12 mouse cellular contexts compared by ENCODE assay signal in genomic region chr19:36129643-36130042, GRCm38 (mm10). TPM values are rescaled to one million over a fixed set of nuclear protein-coding genes. Genes with fewer than 3 reads are reported as not detected.
A peak's percentile ranks its signal among the peaks of the same experiment; 100 is the strongest.
DNase-seq lines count a peak whose midpoint lies in the region; ATAC-seq lines count a peak whose summit lies in the region.
"Had no signal": no experiment of that assay in that cellular context is flagged by ENCODE, and none has a peak within 500 bp of the region (broad histone marks: within the 10 kb centered on the region; RNA-seq: fewer than 3 reads in every experiment).

No protein-coding gene starts in this region.

- H3K9me3 ChIP-seq in intestine, embryonic 15.5 days: no peaks in the 10 kb centered on the region
- H3K9me3 ChIP-seq in hindbrain, embryonic 16.5 days (ENCODE audit: control insufficient read depth, low read length): no peaks in the 10 kb centered on the region
- H3K9me3 ChIP-seq: hindbrain, embryonic 13.5 days; limb, embryonic 15.5 days; neural tube, embryonic 15.5 days had no signal

- H3K4me3 ChIP-seq in intestine, embryonic 15.5 days (replicated peaks): no peak overlapping the region
- no peak overlapping the region for H3K4me3 ChIP-seq in hindbrain, embryonic 16.5 days (ENCODE audit: low read length)
- H3K4me3 ChIP-seq: hindbrain, embryonic 13.5 days; limb, embryonic 15.5 days; neural tube, embryonic 15.5 days had no signal

- 11% methylated on average over 12 of the region's 12 CpGs for WGBS in intestine, embryonic 15.5 days
- WGBS in hindbrain, embryonic 16.5 days: 61% methylated on average over 12 of the region's 12 CpGs

- H3K27ac ChIP-seq in intestine, embryonic 15.5 days: no peak overlapping the region
- no peak overlapping the region for H3K27ac ChIP-seq in hindbrain, embryonic 16.5 days (ENCODE audit: low read depth, low read length)
- H3K27ac ChIP-seq: hindbrain, embryonic 13.5 days; limb, embryonic 15.5 days; neural tube, embryonic 15.5 days had no signal

- H3K27me3 ChIP-seq in intestine, embryonic 15.5 days (replicated peaks): no peaks in the 10 kb centered on the region
- H3K27me3 ChIP-seq in hindbrain, embryonic 16.5 days (replicated peaks; ENCODE audit: control insufficient read depth, insufficient read depth, low read length): no peaks in the 10 kb centered on the region
- H3K27me3 ChIP-seq: hindbrain, embryonic 13.5 days; limb, embryonic 15.5 days; neural tube, embryonic 15.5 days had no signal

- ATAC-seq in intestine, embryonic 15.5 days: peak; percentile 41; the same call in 1 of the 2 replicates
- peak; percentile 82 for ATAC-seq in megakaryocyte progenitor cell, adult 5-6 weeks (replicated peaks; ENCODE audit: poor library complexity)
- no peak for ATAC-seq in hindbrain, embryonic 16.5 days

- peaks cover 9% of the 10 kb centered on the region; the same call in 1 of the 2 replicates for H3K4me1 ChIP-seq in intestine, embryonic 15.5 days (replicated peaks)
- H3K4me1 ChIP-seq in hindbrain, embryonic 16.5 days (ENCODE audit: control insufficient read depth, insufficient read depth, low read depth, low read length): no peaks in the 10 kb centered on the region
- H3K4me1 ChIP-seq: neural tube, embryonic 15.5 days had no signal

- DNase-seq in kidney, postnatal 10 days: peak; percentile 21
- no peak for DNase-seq in kidney, postnatal 14 days
- peak; percentile 8 for DNase-seq in c-Kit-positive CD71-negative TER-119-negative erythroid progenitor cells, embryonic 14.5 days (ENCODE audit: low read depth)
- no peak for DNase-seq in layer of hippocampus, adult 8-10 months (ENCODE audit: low spot score in 2 of 2)
- no peak for DNase-seq in thymus, postnatal 4 days
- DNase-seq: thymus, postnatal 14 days had no signal

- no peak overlapping the region for H3K9ac ChIP-seq in intestine, embryonic 15.5 days
- no peak overlapping the region for H3K9ac ChIP-seq in hindbrain, embryonic 16.5 days (ENCODE audit: low read depth, low read length)
- H3K9ac ChIP-seq: hindbrain, embryonic 13.5 days; neural tube, embryonic 15.5 days had no signal

- peak overlapping the region; percentile 46 for H3K4me2 ChIP-seq in intestine, embryonic 15.5 days (replicated peaks)
- no peak overlapping the region for H3K4me2 ChIP-seq in hindbrain, embryonic 16.5 days (ENCODE audit: low read length)
- H3K4me2 ChIP-seq: hindbrain, embryonic 13.5 days; limb, embryonic 15.5 days; neural tube, embryonic 15.5 days had no signal

- no peaks in the 10 kb centered on the region for H3K36me3 ChIP-seq in intestine, embryonic 15.5 days
- no peaks in the 10 kb centered on the region for H3K36me3 ChIP-seq in hindbrain, embryonic 16.5 days (ENCODE audit: control insufficient read depth, insufficient read depth, low read length)
- H3K36me3 ChIP-seq: hindbrain, embryonic 13.5 days; limb, embryonic 15.5 days; neural tube, embryonic 15.5 days had no signal

RNA-seq across cellular contexts. Expression of gene Ankrd1, which starts 9.7 kb away (rescaled TPM):
- polyA plus RNA-seq in intestine, embryonic 15.5 days (2015; fragmentation: Nextera tagmentation; extraction: Ambion mirVana): 0.11 and 0.18 TPM in 2 replicates
- total RNA-seq in megakaryocyte progenitor cell, adult 5-6 weeks (2015): not detected in 2 replicates
- total RNA-seq in megakaryocyte progenitor cell, adult 5-6 weeks (2017): not detected in 2 replicates
- not detected for total RNA-seq in layer of hippocampus, adult 8-10 months (2022)
- polyA plus RNA-seq in hindbrain, embryonic 16.5 days (2015; fragmentation: Nextera tagmentation; extraction: Ambion mirVana): 0.11 and 0.16 TPM in 2 replicates

RNA-seq across cellular contexts. Expression of gene Rpp30, which starts 46.1 kb away (rescaled TPM):
- polyA plus RNA-seq in intestine, embryonic 15.5 days (2015; fragmentation: Nextera tagmentation; extraction: Ambion mirVana): 61.7 and 71.4 TPM in 2 replicates
- total RNA-seq in megakaryocyte progenitor cell, adult 5-6 weeks (2015): 70.4 and 78.3 TPM in 2 replicates
- total RNA-seq in megakaryocyte progenitor cell, adult 5-6 weeks (2017): 44.9 and 51.0 TPM in 2 replicates
- 10 to 100 TPM; 18.8 to 22.4 (median 20.0) TPM for total RNA-seq in layer of hippocampus, adult 8-10 months (2022)
- 63.7 and 64.2 TPM in 2 replicates for polyA plus RNA-seq in hindbrain, embryonic 16.5 days (2015; fragmentation: Nextera tagmentation; extraction: Ambion mirVana)

Comparison
In these comparisons a context has a peak if more than half of its experiments do, and no peak if none do; other contexts are left out.
1. DNase-seq: peak in kidney, postnatal 10 days (single experiment) and c-Kit-positive CD71-negative TER-119-negative erythroid progenitor cells, embryonic 14.5 days (single experiment); none in kidney, postnatal 14 days (single experiment), layer of hippocampus, adult 8-10 months (0 of 2) and thymus, postnatal 4 days (single experiment).